Mouse (Mus musculus): ENCODE measurements at regions not wholly inside any gene's neighbourhood (a gene's known extent, or its start where the extent isn't known, plus 50 kb on each side); places are given as distances from the start of the nearest gene placed in this dataset.

- no peak for ATAC-seq (ENCODE audit: insufficient number of reproducible peaks, insufficient read depth, low FRiP score, low TSS enrichment, low read depth)
- Histone ChIP-seq H3K9ac (replicated peaks) (no peak overlapping the region), H3K9me3 (no peaks in the 10 kb centered on the region), H3K27me3 (no peaks in the 10 kb centered on the region), H3K4me3 (replicated peaks) (no peak overlapping the region), H3K36me3 (no peaks in the 10 kb centered on the region), H3K4me2 (no peak overlapping the region), H3K4me1 (replicated peaks) (no peaks in the 10 kb centered on the region), H3K27ac (no peak overlapping the region)
- 85% methylated on average over 5 of the region's 5 CpGs for WGBS
Observed at GRCm38 (mm10) chr16:87295727-87296126, 58.3 kb upstream of the N6amt1 start.

GRCm38 (mm10) chr16:87292826-87293225 is 61.2 kb upstream of the N6amt1 start:
- Histone ChIP-seq H3K9me3 (no peaks in the 10 kb centered on the region), H3K36me3 (no peaks in the 10 kb centered on the region), H3K27me3 (no peaks in the 10 kb centered on the region), H3K4me2 (no peak overlapping the region), H3K27ac (no peak overlapping the region), H3K9ac (replicated peaks) (no peak overlapping the region), H3K4me1 (replicated peaks) (no peaks in the 10 kb centered on the region), H3K4me3 (replicated peaks) (no peak overlapping the region)
- no peak for ATAC-seq (ENCODE audit: insufficient number of reproducible peaks, insufficient read depth, low FRiP score, low TSS enrichment, low read depth)
- 95% methylated on average over 1 of the region's 1 CpGs for WGBS

GRCm38 (mm10) chr16:87291716-87292115 is 62.3 kb upstream of the N6amt1 start:
- H3K4me1 ChIP-seq (replicated peaks) = no peaks in the 10 kb centered on the region
- no peak overlapping the region for H3K27ac ChIP-seq
- H3K9ac ChIP-seq (replicated peaks) = no peak overlapping the region
- no peak for ATAC-seq (ENCODE audit: insufficient number of reproducible peaks, insufficient read depth, low FRiP score, low TSS enrichment, low read depth)
- WGBS = 82% methylated on average over 2 of the region's 2 CpGs
- no peak overlapping the region for H3K4me2 ChIP-seq
- no peaks in the 10 kb centered on the region for H3K36me3 ChIP-seq
- no peaks in the 10 kb centered on the region for H3K9me3 ChIP-seq
- H3K4me3 ChIP-seq (replicated peaks) = no peak overlapping the region
- no peaks in the 10 kb centered on the region for H3K27me3 ChIP-seq

GRCm38 (mm10) chr16:87285639-87286038 is 68.3 kb upstream of the N6amt1 start:
- H3K9ac ChIP-seq (replicated peaks) = no peak overlapping the region
- peaks cover 5% of the 10 kb centered on the region for H3K9me3 ChIP-seq
- no peaks in the 10 kb centered on the region for H3K36me3 ChIP-seq
- H3K4me1 ChIP-seq (replicated peaks) = no peaks in the 10 kb centered on the region
- 37% methylated on average over 2 of the region's 2 CpGs for WGBS
- no peak for ATAC-seq (ENCODE audit: insufficient number of reproducible peaks, insufficient read depth, low FRiP score, low TSS enrichment, low read depth)
- H3K27me3 ChIP-seq = no peaks in the 10 kb centered on the region
- H3K4me3 ChIP-seq (replicated peaks) = no peak overlapping the region
- no peak overlapping the region for H3K4me2 ChIP-seq
- no peak overlapping the region for H3K27ac ChIP-seq

- Histone ChIP-seq H3K27ac (no peak overlapping the region), H3K27me3 (no peaks in the 10 kb centered on the region), H3K4me1 (replicated peaks) (no peaks in the 10 kb centered on the region), H3K4me2 (no peak overlapping the region), H3K9ac (replicated peaks) (no peak overlapping the region), H3K36me3 (no peaks in the 10 kb centered on the region), H3K9me3 (peaks cover 5% of the 10 kb centered on the region), H3K4me3 (replicated peaks) (no peak overlapping the region)
- ATAC-seq (ENCODE audit: insufficient number of reproducible peaks, insufficient read depth, low FRiP score, low TSS enrichment, low read depth) = no peak
- 55% methylated on average over 7 of the region's 7 CpGs for WGBS
Observed at GRCm38 (mm10) chr16:87284835-87285510, 69.0 kb upstream of the N6amt1 start.

- ATAC-seq (ENCODE audit: insufficient number of reproducible peaks, insufficient read depth, low FRiP score, low TSS enrichment, low read depth) = no peak
Observed at GRCm38 (mm10) chr16:87278518-87278917, 75.5 kb upstream of the N6amt1 start.

GRCm38 (mm10) chr16:87272363-87272762 is 81.6 kb upstream of the N6amt1 start:
- Histone ChIP-seq H3K4me2 (no peak overlapping the region), H3K4me3 (replicated peaks) (no peak overlapping the region), H3K27me3 (no peaks in the 10 kb centered on the region), H3K9me3 (no peaks in the 10 kb centered on the region), H3K36me3 (no peaks in the 10 kb centered on the region), H3K27ac (no peak overlapping the region), H3K9ac (replicated peaks) (no peak overlapping the region), H3K4me1 (replicated peaks) (no peaks in the 10 kb centered on the region)
- no peak for ATAC-seq (ENCODE audit: insufficient number of reproducible peaks, insufficient read depth, low FRiP score, low TSS enrichment, low read depth)
- WGBS = 89% methylated on average over 5 of the region's 5 CpGs

More at GRCm38 (mm10) chr16:87278518-87278917, 75.5 kb upstream of the N6amt1 start:
- Histone ChIP-seq H3K9ac (replicated peaks) (no peak overlapping the region), H3K4me2 (no peak overlapping the region), H3K9me3 (peaks cover 5% of the 10 kb centered on the region), H3K4me3 (replicated peaks) (no peak overlapping the region), H3K27ac (no peak overlapping the region), H3K27me3 (no peaks in the 10 kb centered on the region), H3K4me1 (replicated peaks) (no peaks in the 10 kb centered on the region), H3K36me3 (no peaks in the 10 kb centered on the region)
- 77% methylated on average over 1 of the region's 1 CpGs for WGBS

GRCm38 (mm10) chr16:87267954-87268804 is 85.8 kb upstream of the N6amt1 start:
- Histone ChIP-seq H3K4me2 (no peak overlapping the region), H3K36me3 (no peaks in the 10 kb centered on the region), H3K4me1 (replicated peaks) (no peaks in the 10 kb centered on the region), H3K9me3 (no peaks in the 10 kb centered on the region), H3K9ac (replicated peaks) (no peak overlapping the region), H3K27me3 (no peaks in the 10 kb centered on the region), H3K27ac (no peak overlapping the region), H3K4me3 (replicated peaks) (no peak overlapping the region)
- WGBS = 81% methylated on average over 9 of the region's 9 CpGs
- ATAC-seq (ENCODE audit: insufficient number of reproducible peaks, insufficient read depth, low FRiP score, low TSS enrichment, low read depth) = no peak

GRCm38 (mm10) chr16:87267517-87267916 is 86.5 kb upstream of the N6amt1 start:
- ATAC-seq (ENCODE audit: insufficient number of reproducible peaks, insufficient read depth, low FRiP score, low TSS enrichment, low read depth) = no peak
- Histone ChIP-seq H3K9ac (replicated peaks) (no peak overlapping the region), H3K27me3 (no peaks in the 10 kb centered on the region), H3K36me3 (no peaks in the 10 kb centered on the region), H3K4me1 (replicated peaks) (no peaks in the 10 kb centered on the region), H3K27ac (no peak overlapping the region), H3K4me3 (replicated peaks) (no peak overlapping the region), H3K9me3 (no peaks in the 10 kb centered on the region), H3K4me2 (no peak overlapping the region)
- 92% methylated on average over 4 of the region's 4 CpGs for WGBS

- Histone ChIP-seq H3K9ac (replicated peaks) (no peak overlapping the region), H3K27ac (no peak overlapping the region), H3K9me3 (no peaks in the 10 kb centered on the region), H3K4me3 (replicated peaks) (no peak overlapping the region), H3K36me3 (no peaks in the 10 kb centered on the region), H3K4me1 (replicated peaks) (0 out of 2 replicates have a peak, but pooled peaks cover 3% of the 10 kb centered on the region), H3K27me3 (no peaks in the 10 kb centered on the region), H3K4me2 (no peak overlapping the region)
- no peak for ATAC-seq (ENCODE audit: insufficient number of reproducible peaks, insufficient read depth, low FRiP score, low TSS enrichment, low read depth)
- WGBS = 65% methylated on average over 4 of the region's 4 CpGs
Observed at GRCm38 (mm10) chr16:87263571-87263970, 90.4 kb upstream of the N6amt1 start.

GRCm38 (mm10) chr16:87263041-87263440 is 90.9 kb upstream of the N6amt1 start:
- no peak for ATAC-seq (ENCODE audit: insufficient number of reproducible peaks, insufficient read depth, low FRiP score, low TSS enrichment, low read depth)
- H3K4me2 ChIP-seq = no peak overlapping the region
- H3K4me3 ChIP-seq (replicated peaks) = no peak overlapping the region
- 87% methylated on average over 8 of the region's 8 CpGs for WGBS
- H3K27ac ChIP-seq = no peak overlapping the region
- H3K9ac ChIP-seq (replicated peaks) = no peak overlapping the region
- 0 out of 2 replicates have a peak, but pooled peaks cover 3% of the 10 kb centered on the region for H3K4me1 ChIP-seq (replicated peaks)
- H3K36me3 ChIP-seq = no peaks in the 10 kb centered on the region
- no peaks in the 10 kb centered on the region for H3K9me3 ChIP-seq
- H3K27me3 ChIP-seq = no peaks in the 10 kb centered on the region
